Mouse (Mus musculus): ENCODE data around the gene Stx1a.

- TF ChIP-seq POLR2A (IDR thresholded peaks at IDR 0.05; ENCODE audit: low read depth, low read length) (no peak), CTCF (IDR thresholded peaks at IDR 0.05; ENCODE audit: extremely low read depth, insufficient read length, insufficient replicate concordance, low read depth, low read length) (no peak)
Observed at GRCm38 (mm10) chr5:134974294-134974693, 49.0 kb upstream of the Stx1a start.
